19 mouse cellular contexts compared by ENCODE assay signal in genomic region chr14:79736781-79737180, GRCm38 (mm10). TPM values are rescaled to one million over a fixed set of nuclear protein-coding genes. Genes with fewer than 3 reads are reported as not detected.
DNase-seq lines count a peak whose midpoint lies in the region; ATAC-seq and TF ChIP-seq lines count a peak whose summit lies in the region.
"Had no signal": no experiment of that assay in that cellular context is flagged by ENCODE, and none has a peak within 500 bp of the region (broad histone marks: within the 10 kb centered on the region; RNA-seq: fewer than 3 reads in every experiment).

No protein-coding gene starts in this region.

- 75% methylated on average over 6 of the region's 6 CpGs for WGBS in forebrain, embryonic 10.5 days
- WGBS in forebrain, embryonic 13.5 days, result 62% methylated on average over 6 of the region's 6 CpGs
- WGBS in kidney, embryonic 14.5 days, result 38% methylated on average over 6 of the region's 6 CpGs

- H3K27ac ChIP-seq in forebrain, embryonic 10.5 days, result 0 out of 2 replicates have a peak overlapping the region, but pooled peaks have one; percentile 25
- no peak overlapping the region for H3K27ac ChIP-seq in forebrain, embryonic 13.5 days
- no peak overlapping the region for H3K27ac ChIP-seq in kidney, embryonic 14.5 days (ENCODE audit: low read depth, low read length)
- H3K27ac ChIP-seq in ES-E14 (ENCODE audit: insufficient read depth, low read depth, low read length, poor library complexity, severe bottlenecking), result no peak overlapping the region
- H3K27ac ChIP-seq: embryonic facial prominence, embryonic 13.5 days; layer of hippocampus, adult 2 months; midbrain, embryonic 12.5 days; neural tube, embryonic 15.5 days had no signal

- H3K9me3 ChIP-seq in forebrain, embryonic 10.5 days, result no peaks in the 10 kb centered on the region
- H3K9me3 ChIP-seq in forebrain, embryonic 13.5 days (replicated peaks), result 0 out of 2 replicates have a peak, but pooled peaks cover 3% of the 10 kb centered on the region
- no peaks in the 10 kb centered on the region; the same call in 1 of the 2 replicates for H3K9me3 ChIP-seq in kidney, embryonic 14.5 days (ENCODE audit: control insufficient read depth, low read length)
- no peaks in the 10 kb centered on the region for H3K9me3 ChIP-seq in ES-E14 (ENCODE audit: control insufficient read depth, insufficient read depth, low read depth, low read length)
- H3K9me3 ChIP-seq: embryonic facial prominence, embryonic 13.5 days; midbrain, embryonic 12.5 days; neural tube, embryonic 15.5 days had no signal

- H3K4me3 ChIP-seq in forebrain, embryonic 10.5 days, result no peak overlapping the region
- no peak overlapping the region for H3K4me3 ChIP-seq in forebrain, embryonic 13.5 days
- no peak overlapping the region for H3K4me3 ChIP-seq in kidney, embryonic 14.5 days (ENCODE audit: low read length)
- no peak overlapping the region for H3K4me3 ChIP-seq in ES-E14 (ENCODE audit: insufficient read depth in 1 of 2, low read depth in 1 of 2, low read length in 2 of 2, poor library complexity in 1 of 2, severe bottlenecking in 1 of 2)
- H3K4me3 ChIP-seq: embryonic facial prominence, embryonic 13.5 days; layer of hippocampus, adult 2 months; midbrain, embryonic 12.5 days; neural tube, embryonic 15.5 days had no signal

- H3K27me3 ChIP-seq in forebrain, embryonic 10.5 days (ENCODE audit: poor library complexity, severe bottlenecking), result no peaks in the 10 kb centered on the region
- no peaks in the 10 kb centered on the region for H3K27me3 ChIP-seq in forebrain, embryonic 13.5 days
- no peaks in the 10 kb centered on the region for H3K27me3 ChIP-seq in kidney, embryonic 14.5 days (ENCODE audit: control insufficient read depth, insufficient read depth, low read length)
- H3K27me3 ChIP-seq: embryonic facial prominence, embryonic 13.5 days; neural tube, embryonic 15.5 days had no signal

- H3K4me1 ChIP-seq in forebrain, embryonic 10.5 days, result peaks cover 14% of the 10 kb centered on the region; the same call in 1 of the 2 replicates
- peaks cover 18% of the 10 kb centered on the region for H3K4me1 ChIP-seq in forebrain, embryonic 13.5 days
- no peaks in the 10 kb centered on the region for H3K4me1 ChIP-seq in kidney, embryonic 14.5 days (ENCODE audit: control insufficient read depth, insufficient read depth, low read length)
- peaks cover 0 to 2% of the 10 kb centered on the region in 2 experiments; a peak in 1 of 4 replicates for H3K4me1 ChIP-seq in ES-E14 (ENCODE audit: control insufficient read depth in 2 of 2, insufficient read depth in 2 of 2, low read length in 2 of 2, poor library complexity in 1 of 2)
- H3K4me1 ChIP-seq: embryonic facial prominence, embryonic 13.5 days had no signal

- no peaks in the 10 kb centered on the region for H3K36me3 ChIP-seq in forebrain, embryonic 10.5 days (replicated peaks)
- no peaks in the 10 kb centered on the region for H3K36me3 ChIP-seq in forebrain, embryonic 13.5 days (ENCODE audit: poor library complexity, severe bottlenecking)
- no peaks in the 10 kb centered on the region for H3K36me3 ChIP-seq in kidney, embryonic 14.5 days (ENCODE audit: control insufficient read depth, insufficient read depth, low read length)
- no peaks in the 10 kb centered on the region for H3K36me3 ChIP-seq in ES-E14 (ENCODE audit: control insufficient read depth, insufficient read depth, low read length, poor library complexity, severe bottlenecking)
- H3K36me3 ChIP-seq: embryonic facial prominence, embryonic 13.5 days; midbrain, embryonic 12.5 days; neural tube, embryonic 15.5 days had no signal

- in situ Hi-C loops in ES-E14 (cut with MboI; ENCODE audit: low sequenced_read_pairs in 2 of 2, unreplicated experiment in 2 of 2), result no loop called here

- no peak overlapping the region for H3K9ac ChIP-seq in forebrain, embryonic 13.5 days
- no peak overlapping the region for H3K9ac ChIP-seq in kidney, embryonic 14.5 days (ENCODE audit: low read depth, low read length)
- no peak overlapping the region for H3K9ac ChIP-seq in ES-E14 (ENCODE audit: insufficient read depth, low read depth, low read length, poor library complexity, severe bottlenecking)
- H3K9ac ChIP-seq: embryonic facial prominence, embryonic 13.5 days; forebrain, postnatal 0 days; midbrain, embryonic 12.5 days; neural tube, embryonic 15.5 days had no signal

- no peak overlapping the region for H3K4me2 ChIP-seq in forebrain, embryonic 13.5 days
- H3K4me2 ChIP-seq in kidney, embryonic 14.5 days (replicated peaks; ENCODE audit: low read depth, low read length), result no peak overlapping the region
- H3K4me2 ChIP-seq: embryonic facial prominence, embryonic 13.5 days; midbrain, embryonic 12.5 days; neural tube, embryonic 15.5 days had no signal

- no peak for ATAC-seq in forebrain, embryonic 13.5 days
- ATAC-seq in kidney, embryonic 14.5 days (ENCODE audit: low FRiP score, low TSS enrichment), result no peak
- ATAC-seq: forebrain, postnatal 0 days; lung, postnatal 0 days had no signal

- DNase-seq in forebrain, embryonic 10.5 days (ENCODE audit: extremely low spot score, low spot score), result no peak
- peak; percentile 19 for DNase-seq in kidney, postnatal 10 days
- DNase-seq in ES-E14 (ENCODE audit: low read depth, low spot score), result no peak
- DNase-seq in retina, embryonic 14.5 days (ENCODE audit: low spot score), result peak; percentile 47
- DNase-seq in spleen, postnatal 36 days (ENCODE audit: low spot score in 2 of 2), result no peak
- no peak for DNase-seq in yolk sac, embryonic 10.5 days (ENCODE audit: low spot score)
- DNase-seq: cerebellum, adult 2 months; forebrain, postnatal 0 days; kidney, adult 18-20 months; liver; thymus, adult 2 months had no signal

TF ChIP-seq in ES-E14, 5 proteins besides CTCF, POLR2A, EP300 and RAD21:
- TF ChIP-seq ZNF384 (IDR thresholded peaks at IDR 0.05; ENCODE audit: low read depth, low read length), result 0 out of 2 replicates have a peak, but pooled peaks have one; percentile 13
- TF ChIP-seq ZC3H11A (IDR thresholded peaks at IDR 0.05; ENCODE audit: borderline replicate concordance, low read depth, low read length), result no peak

RNA-seq across cellular contexts. Expression of gene Pcdh8, which starts 34.3 kb away (rescaled TPM):
- 3.7 and 4.1 TPM in 2 replicates for polyA plus RNA-seq in forebrain, embryonic 10.5 days (2016; fragmentation: Nextera tagmentation; extraction: Ambion mirVana)
- 21.1 and 22.3 TPM in 2 replicates for polyA plus RNA-seq in forebrain, embryonic 13.5 days (2015; fragmentation: Nextera tagmentation; extraction: Ambion mirVana)
- polyA plus RNA-seq in kidney, embryonic 14.5 days (2014; fragmentation: Nextera tagmentation; extraction: Ambion mirVana), result 2.0 and 2.5 TPM in 2 replicates
- total RNA-seq in ES-E14 (2012; rRNA removed), result 0.94 and 2.4 TPM in 2 replicates
- polyA plus RNA-seq: liver, embryonic 16.5 days; lung, postnatal 0 days had no signal

Comparison
In these comparisons a context has a peak if more than half of its experiments do, and no peak if none do; other contexts are left out.
1. DNase-seq: peak in kidney, postnatal 10 days (single experiment) and retina, embryonic 14.5 days (single experiment); none in forebrain, embryonic 10.5 days (single experiment), ES-E14 (single experiment), spleen, postnatal 36 days (0 of 2) and yolk sac, embryonic 10.5 days (single experiment).